Comparison of ENCODE assay signal across 1 mouse cellular context in the genomic region with DNA sequence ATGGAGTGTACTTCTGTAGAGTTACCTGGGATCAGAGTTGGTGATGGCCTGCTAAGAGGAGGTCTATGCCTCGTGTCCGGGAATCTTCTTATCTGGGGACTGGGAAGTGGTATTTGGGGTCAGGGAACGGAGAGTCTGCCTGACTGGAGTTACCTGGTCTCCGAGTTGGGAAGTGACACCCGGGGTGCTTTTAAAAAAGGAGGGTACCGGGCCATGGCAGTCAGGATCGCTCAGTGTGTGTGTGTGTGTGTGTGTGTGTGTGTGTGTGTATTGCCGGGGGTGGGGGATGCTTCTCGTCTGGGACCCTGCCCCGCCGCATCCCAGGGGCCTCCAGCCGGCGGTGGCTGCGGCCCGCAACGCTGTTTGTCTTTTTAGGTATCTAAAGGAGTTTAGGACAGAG.
TF ChIP-seq lines count a peak whose summit lies in the region.

No protein-coding gene starts in this region.

TF ChIP-seq in CH12.LX, 34 proteins besides CTCF, POLR2A, EP300 and RAD21 (continued from another document):
- TF ChIP-seq ETS1 (conservative IDR thresholded peaks at IDR 0.05; ENCODE audit: low read depth, low read length) (no peak), MYC (IDR thresholded peaks at IDR 0.05; ENCODE audit: low read depth, low read length) (no peak), ZKSCAN1 (IDR thresholded peaks at IDR 0.05; ENCODE audit: borderline replicate concordance, low read depth, low read length) (no peak), RCOR1 (conservative IDR thresholded peaks at IDR 0.05; ENCODE audit: low read depth, low read length) (no peak), JUND (conservative IDR thresholded peaks at IDR 0.05; ENCODE audit: low read depth, low read length) (no peak), NRF1 (IDR thresholded peaks at IDR 0.05; ENCODE audit: low read depth, low read length) (no peak), E2F4 (IDR thresholded peaks at IDR 0.05; ENCODE audit: insufficient replicate concordance, low read depth, low read length) (no peak), TCF12 (IDR thresholded peaks at IDR 0.05; ENCODE audit: low read depth, low read length) (no peak), USF1 (IDR thresholded peaks at IDR 0.05; ENCODE audit: low read depth, low read length) (no peak), HCFC1 (IDR thresholded peaks at IDR 0.05; ENCODE audit: low read depth, low read length) (no peak)
